Comparison of ENCODE assay signal across 29 mouse cellular contexts in the genomic region with DNA sequence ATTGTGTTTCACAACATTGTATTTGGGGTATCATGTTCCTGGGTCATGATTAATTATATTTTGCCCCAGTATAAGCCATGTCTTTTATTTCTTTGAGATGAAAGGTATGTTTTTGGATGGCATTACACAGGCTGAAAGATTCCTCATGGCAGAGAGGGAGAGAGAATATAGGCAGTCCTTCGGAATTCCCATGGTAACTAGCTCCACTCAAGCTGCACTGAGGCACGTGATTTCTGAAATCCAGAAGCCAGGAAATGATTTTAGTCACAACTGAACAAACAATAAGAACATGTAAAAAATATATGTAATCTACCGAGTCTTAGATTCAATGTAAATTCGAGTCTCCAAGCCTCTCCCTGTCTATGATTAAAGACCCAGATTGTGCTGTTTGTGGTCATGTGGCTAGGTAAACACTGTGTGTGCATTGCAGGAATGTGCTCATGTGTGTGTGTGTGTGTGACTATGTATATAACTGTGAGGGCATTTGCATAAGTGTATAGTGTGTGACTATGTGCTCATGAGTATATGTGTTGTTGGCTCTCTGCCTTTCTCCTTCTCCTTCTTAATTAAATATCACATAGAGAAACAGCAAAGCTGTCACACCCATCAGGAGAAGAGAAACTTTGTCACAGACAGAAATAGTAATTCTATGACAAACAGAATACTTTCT.
DNase-seq lines count a peak whose midpoint lies in the region; ATAC-seq and TF ChIP-seq lines count a peak whose summit lies in the region.
"Had no signal": no experiment of that assay in that cellular context is flagged by ENCODE, and none has a peak within 500 bp of the region (broad histone marks: within the 10 kb centered on the region; RNA-seq: fewer than 3 reads in every experiment).

No protein-coding gene starts in this region.

- H3K4me3 ChIP-seq in forebrain, embryonic 15.5 days = no peak overlapping the region
- no peak overlapping the region for H3K4me3 ChIP-seq in forebrain, embryonic 10.5 days
- no peak overlapping the region for H3K4me3 ChIP-seq in heart, embryonic 10.5 days
- no peak overlapping the region for H3K4me3 ChIP-seq in lung, postnatal 0 days (ENCODE audit: low read depth, low read length)
- no peak overlapping the region for H3K4me3 ChIP-seq in liver, embryonic 12.5 days
- H3K4me3 ChIP-seq: embryonic facial prominence, embryonic 10.5 days; embryonic facial prominence, embryonic 15.5 days; heart, embryonic 15.5 days; hindbrain, embryonic 12.5 days; limb, embryonic 13.5 days; neural tube, embryonic 15.5 days had no signal

- H3K27ac ChIP-seq in forebrain, embryonic 15.5 days (replicated peaks) = peak overlapping the region; percentile 38; the same call in 1 of the 2 replicates
- no peak overlapping the region for H3K27ac ChIP-seq in forebrain, embryonic 10.5 days
- no peak overlapping the region for H3K27ac ChIP-seq in heart, embryonic 10.5 days
- no peak overlapping the region for H3K27ac ChIP-seq in lung, postnatal 0 days (ENCODE audit: low read length)
- H3K27ac ChIP-seq in liver, embryonic 12.5 days = no peak overlapping the region
- H3K27ac ChIP-seq: embryonic facial prominence, embryonic 10.5 days; embryonic facial prominence, embryonic 15.5 days; heart, embryonic 15.5 days; hindbrain, embryonic 12.5 days; limb, embryonic 13.5 days; macrophage; neural tube, embryonic 15.5 days had no signal

- no peaks in the 10 kb centered on the region for H3K9me3 ChIP-seq in forebrain, embryonic 15.5 days
- peaks cover 11% of the 10 kb centered on the region for H3K9me3 ChIP-seq in forebrain, embryonic 10.5 days
- peaks cover 2% of the 10 kb centered on the region; the same call in 1 of the 2 replicates for H3K9me3 ChIP-seq in heart, embryonic 10.5 days
- no peaks in the 10 kb centered on the region for H3K9me3 ChIP-seq in lung, postnatal 0 days (ENCODE audit: low read length)
- H3K9me3 ChIP-seq in liver, embryonic 12.5 days (replicated peaks) = 0 out of 2 replicates have a peak, but pooled peaks cover 4% of the 10 kb centered on the region
- H3K9me3 ChIP-seq: embryonic facial prominence, embryonic 15.5 days; heart, embryonic 15.5 days; neural tube, embryonic 15.5 days had no signal

- TF ChIP-seq CTCF in lung, postnatal 0 days (IDR thresholded peaks at IDR 0.05) = no peak
- TF ChIP-seq CTCF in brain, embryonic 14.5 days (IDR thresholded peaks at IDR 0.05; ENCODE audit: borderline replicate concordance, extremely low read depth, insufficient read depth, insufficient read length) = no peak

- H3K27me3 ChIP-seq in forebrain, embryonic 15.5 days = no peaks in the 10 kb centered on the region
- no peaks in the 10 kb centered on the region for H3K27me3 ChIP-seq in forebrain, embryonic 10.5 days (ENCODE audit: poor library complexity, severe bottlenecking)
- no peaks in the 10 kb centered on the region for H3K27me3 ChIP-seq in heart, embryonic 10.5 days (ENCODE audit: insufficient read depth, poor library complexity, severe bottlenecking)
- no peaks in the 10 kb centered on the region for H3K27me3 ChIP-seq in lung, postnatal 0 days (replicated peaks; ENCODE audit: insufficient read depth, low read length)
- no peaks in the 10 kb centered on the region for H3K27me3 ChIP-seq in liver, embryonic 12.5 days (replicated peaks)
- H3K27me3 ChIP-seq: embryonic facial prominence, embryonic 15.5 days; heart, embryonic 15.5 days; hindbrain, embryonic 12.5 days; limb, embryonic 13.5 days; neural tube, embryonic 15.5 days had no signal

- no peak overlapping the region for H3K4me2 ChIP-seq in forebrain, embryonic 15.5 days (replicated peaks)
- no peak overlapping the region for H3K4me2 ChIP-seq in lung, postnatal 0 days (replicated peaks; ENCODE audit: low read depth, low read length)
- no peak overlapping the region for H3K4me2 ChIP-seq in liver, embryonic 12.5 days
- H3K4me2 ChIP-seq: embryonic facial prominence, embryonic 15.5 days; heart, embryonic 15.5 days; hindbrain, embryonic 12.5 days; limb, embryonic 13.5 days; liver, embryonic 11.5 days; neural tube, embryonic 15.5 days had no signal

- H3K4me1 ChIP-seq in forebrain, embryonic 15.5 days = no peaks in the 10 kb centered on the region
- H3K4me1 ChIP-seq in forebrain, embryonic 10.5 days = peaks cover 4% of the 10 kb centered on the region; the same call in 1 of the 2 replicates
- no peaks in the 10 kb centered on the region for H3K4me1 ChIP-seq in heart, embryonic 10.5 days
- H3K4me1 ChIP-seq in lung, postnatal 0 days (ENCODE audit: insufficient read depth, low read depth, low read length) = no peaks in the 10 kb centered on the region
- no peaks in the 10 kb centered on the region for H3K4me1 ChIP-seq in liver, embryonic 12.5 days
- H3K4me1 ChIP-seq: embryonic facial prominence, embryonic 15.5 days; heart, embryonic 15.5 days; neural tube, embryonic 15.5 days had no signal

- H3K9ac ChIP-seq in forebrain, embryonic 15.5 days (replicated peaks) = no peak overlapping the region
- H3K9ac ChIP-seq in lung, postnatal 0 days (replicated peaks; ENCODE audit: low read depth) = no peak overlapping the region
- no peak overlapping the region for H3K9ac ChIP-seq in liver, embryonic 12.5 days
- H3K9ac ChIP-seq: embryonic facial prominence, embryonic 15.5 days; heart, embryonic 15.5 days; hindbrain, embryonic 12.5 days; limb, embryonic 13.5 days; liver, postnatal 0 days; neural tube, embryonic 15.5 days had no signal

- 72% methylated on average over 4 of the region's 4 CpGs for WGBS in forebrain, embryonic 15.5 days
- 83% methylated on average over 4 of the region's 4 CpGs for WGBS in forebrain, embryonic 10.5 days
- WGBS in heart, embryonic 10.5 days = 82% methylated on average over 4 of the region's 4 CpGs
- WGBS in lung, postnatal 0 days = 38% methylated on average over 4 of the region's 4 CpGs
- WGBS in liver, embryonic 12.5 days (ENCODE audit: insufficient replicate concordance) = 58% methylated on average over 4 of the region's 4 CpGs

- peak; percentile 55; the same call in 1 of the 2 replicates for ATAC-seq in forebrain, embryonic 15.5 days (replicated peaks)
- ATAC-seq in lung, postnatal 0 days = no peak
- no peak for ATAC-seq in liver, embryonic 12.5 days
- ATAC-seq: CD4-positive, CD25-positive, alpha-beta regulatory T cell, adult 4 months; liver, postnatal 0 days had no signal

- H3K36me3 ChIP-seq in forebrain, embryonic 15.5 days = no peaks in the 10 kb centered on the region
- H3K36me3 ChIP-seq in forebrain, embryonic 10.5 days (replicated peaks) = no peaks in the 10 kb centered on the region
- no peaks in the 10 kb centered on the region for H3K36me3 ChIP-seq in heart, embryonic 10.5 days
- no peaks in the 10 kb centered on the region for H3K36me3 ChIP-seq in lung, postnatal 0 days (ENCODE audit: insufficient read depth, low read length)
- no peaks in the 10 kb centered on the region for H3K36me3 ChIP-seq in liver, embryonic 12.5 days
- H3K36me3 ChIP-seq: embryonic facial prominence, embryonic 10.5 days; embryonic facial prominence, embryonic 15.5 days; heart, embryonic 15.5 days; hindbrain, embryonic 12.5 days; limb, embryonic 13.5 days; neural tube, embryonic 15.5 days had no signal

- no peak for DNase-seq in forebrain, embryonic 10.5 days (ENCODE audit: extremely low spot score, low spot score)
- DNase-seq in heart, embryonic 10.5 days (ENCODE audit: low spot score) = peak; percentile 24
- DNase-seq in heart, postnatal 4 days = no peak
- DNase-seq in lung, postnatal 0 days (ENCODE audit: low spot score) = peak; percentile 21
- DNase-seq in lung, postnatal 14 days = no peak
- DNase-seq in brain, embryonic 14.5 days (ENCODE audit: low read depth) = peak; percentile 32
- DNase-seq: adrenal gland, postnatal 14 days; cerebellum, adult 2 months; cerebellum, postnatal 25 days; kidney, adult 11 months; kidney, postnatal 14 days; midbrain, embryonic 14.5 days; retina, postnatal 1 day; right cerebral cortex, postnatal 25 days; spleen, adult 18-20 months; thymus, adult 18-20 months; thymus, postnatal 36 days had no signal

- no peak for TF ChIP-seq EP300 in lung, postnatal 0 days (IDR thresholded peaks at IDR 0.05)

- no peak for TF ChIP-seq POLR2A in brain, embryonic 14.5 days (IDR thresholded peaks at IDR 0.05; ENCODE audit: borderline replicate concordance, extremely low read depth, insufficient read depth, insufficient read length, poor library complexity, severe bottlenecking)

Comparison
In these comparisons a context has a peak if more than half of its experiments do, and no peak if none do; other contexts are left out.
1. DNase-seq: peak in heart, embryonic 10.5 days (single experiment), lung, postnatal 0 days (single experiment) and brain, embryonic 14.5 days (single experiment); none in forebrain, embryonic 10.5 days (single experiment), heart, postnatal 4 days (single experiment) and lung, postnatal 14 days (single experiment).